ENCODE assay signal across 16 mouse cellular contexts in the genomic region with DNA sequence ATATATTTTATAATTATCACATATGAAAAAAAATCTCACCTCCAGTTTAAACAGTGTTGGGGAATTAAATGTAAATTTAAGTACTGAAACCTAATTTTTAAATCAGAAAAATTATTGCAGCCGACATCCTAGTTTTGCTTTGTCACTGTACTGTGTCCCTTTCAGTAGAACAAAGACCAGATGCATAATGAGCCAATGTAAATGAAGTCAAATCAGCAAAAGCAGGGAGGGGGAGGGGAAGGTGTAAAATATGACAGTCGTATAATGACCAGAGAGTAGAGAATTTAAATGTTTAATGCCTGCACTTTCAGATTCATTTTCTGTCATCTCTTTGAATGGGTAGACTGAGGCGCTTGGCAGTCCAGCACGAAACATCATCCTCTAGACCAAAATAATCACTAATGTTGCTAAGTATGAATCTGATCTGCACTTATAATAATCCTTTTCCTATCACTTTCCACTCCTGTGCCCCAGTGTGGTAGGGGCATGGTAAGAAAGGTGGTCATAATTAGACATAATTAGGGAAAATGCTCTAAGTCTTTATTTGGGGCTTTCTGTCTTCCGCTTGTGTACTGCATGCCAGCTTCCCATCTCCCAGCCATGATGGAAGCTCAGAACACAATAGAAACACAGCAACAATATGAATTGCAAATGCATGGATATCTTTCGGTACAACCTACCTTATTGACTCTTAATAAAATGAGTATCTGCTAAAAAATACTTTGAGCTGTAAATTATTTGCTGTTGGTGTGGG.
DNase-seq lines count a peak whose midpoint lies in the region; ATAC-seq and TF ChIP-seq lines count a peak whose summit lies in the region.
"Had no signal": no experiment of that assay in that cellular context is flagged by ENCODE, and none has a peak within 500 bp of the region (broad histone marks: within the 10 kb centered on the region; RNA-seq: fewer than 3 reads in every experiment).

No protein-coding gene starts in this region.

- H3K9ac ChIP-seq in midbrain, embryonic 11.5 days (ENCODE audit: low read length): no peak overlapping the region
- peak overlapping the region; percentile 8; the same call in 1 of the 2 replicates for H3K9ac ChIP-seq in forebrain, embryonic 13.5 days
- peak overlapping the region; percentile 1; the same call in 1 of the 2 replicates for H3K9ac ChIP-seq in hindbrain, embryonic 16.5 days (ENCODE audit: low read depth, low read length)
- H3K9ac ChIP-seq in neural tube, embryonic 15.5 days (replicated peaks): no peak overlapping the region

- 72% methylated on average over 6 of the region's 6 CpGs for WGBS in midbrain, embryonic 11.5 days
- WGBS in midbrain, embryonic 10.5 days: 86% methylated on average over 6 of the region's 6 CpGs
- 40% methylated on average over 6 of the region's 6 CpGs for WGBS in forebrain, embryonic 13.5 days
- 35% methylated on average over 6 of the region's 6 CpGs for WGBS in hindbrain, embryonic 16.5 days
- WGBS in neural tube, embryonic 15.5 days: 32% methylated on average over 6 of the region's 6 CpGs
- 86% methylated on average over 6 of the region's 6 CpGs for WGBS in lung, adult 2 months

- H3K9me3 ChIP-seq in midbrain, embryonic 11.5 days (ENCODE audit: control insufficient read depth, low read length): no peaks in the 10 kb centered on the region
- H3K9me3 ChIP-seq in midbrain, embryonic 10.5 days (replicated peaks): no peaks in the 10 kb centered on the region
- no peaks in the 10 kb centered on the region for H3K9me3 ChIP-seq in forebrain, embryonic 13.5 days (replicated peaks)
- no peaks in the 10 kb centered on the region for H3K9me3 ChIP-seq in hindbrain, embryonic 16.5 days (ENCODE audit: control insufficient read depth, low read length)
- H3K9me3 ChIP-seq in neural tube, embryonic 15.5 days (replicated peaks): no peaks in the 10 kb centered on the region
- H3K9me3 ChIP-seq: heart, embryonic 10.5 days; limb, embryonic 10.5 days had no signal

- H3K4me3 ChIP-seq in midbrain, embryonic 11.5 days (ENCODE audit: low read depth, low read length): no peak overlapping the region
- H3K4me3 ChIP-seq in midbrain, embryonic 10.5 days: no peak overlapping the region
- H3K4me3 ChIP-seq in forebrain, embryonic 13.5 days: no peak overlapping the region
- no peak overlapping the region for H3K4me3 ChIP-seq in hindbrain, embryonic 16.5 days (ENCODE audit: low read length)
- no peak overlapping the region for H3K4me3 ChIP-seq in neural tube, embryonic 15.5 days (replicated peaks)
- no peak overlapping the region for H3K4me3 ChIP-seq in lung, adult 2 months (replicated peaks; ENCODE audit: extremely low read depth, low read depth, low read length)
- H3K4me3 ChIP-seq: heart, embryonic 10.5 days; limb, embryonic 10.5 days had no signal

- no peak for TF ChIP-seq POLR2A in lung, adult 2 months (IDR thresholded peaks at IDR 0.05; ENCODE audit: borderline replicate concordance, extremely low read depth, low read depth, low read length)

- H3K27ac ChIP-seq in midbrain, embryonic 11.5 days (ENCODE audit: low read depth, low read length): no peak overlapping the region
- H3K27ac ChIP-seq in midbrain, embryonic 10.5 days (replicated peaks): no peak overlapping the region; the same call in 1 of the 2 replicates
- peak overlapping the region; percentile 84 for H3K27ac ChIP-seq in forebrain, embryonic 13.5 days
- peak overlapping the region; percentile 73 for H3K27ac ChIP-seq in hindbrain, embryonic 16.5 days (ENCODE audit: low read depth, low read length)
- H3K27ac ChIP-seq in neural tube, embryonic 15.5 days (replicated peaks): peak overlapping the region; percentile 79
- H3K27ac ChIP-seq: heart, embryonic 10.5 days; limb, embryonic 10.5 days had no signal

- H3K27me3 ChIP-seq in midbrain, embryonic 11.5 days (ENCODE audit: control insufficient read depth, insufficient read depth, low read length): no peaks in the 10 kb centered on the region
- H3K27me3 ChIP-seq in midbrain, embryonic 10.5 days (ENCODE audit: low read depth, poor library complexity, severe bottlenecking): no peaks in the 10 kb centered on the region
- H3K27me3 ChIP-seq in forebrain, embryonic 13.5 days: no peaks in the 10 kb centered on the region
- H3K27me3 ChIP-seq in hindbrain, embryonic 16.5 days (replicated peaks; ENCODE audit: control insufficient read depth, insufficient read depth, low read length): no peaks in the 10 kb centered on the region
- H3K27me3 ChIP-seq in neural tube, embryonic 15.5 days (replicated peaks): no peaks in the 10 kb centered on the region

- H3K4me1 ChIP-seq in midbrain, embryonic 11.5 days (ENCODE audit: control insufficient read depth, insufficient read depth, low read length): peaks cover 7% of the 10 kb centered on the region; the same call in 1 of the 2 replicates
- H3K4me1 ChIP-seq in midbrain, embryonic 10.5 days: peaks cover 30% of the 10 kb centered on the region
- peaks cover 22% of the 10 kb centered on the region for H3K4me1 ChIP-seq in forebrain, embryonic 13.5 days
- H3K4me1 ChIP-seq in hindbrain, embryonic 16.5 days (ENCODE audit: control insufficient read depth, insufficient read depth, low read depth, low read length): no peaks in the 10 kb centered on the region; the same call in 1 of the 2 replicates
- H3K4me1 ChIP-seq in neural tube, embryonic 15.5 days: 0 out of 2 replicates have a peak, but pooled peaks cover 9% of the 10 kb centered on the region
- H3K4me1 ChIP-seq in lung, adult 2 months (ENCODE audit: control insufficient read depth, insufficient read depth, low read length): no peaks in the 10 kb centered on the region
- H3K4me1 ChIP-seq: heart, embryonic 10.5 days; limb, embryonic 10.5 days had no signal

- H3K4me2 ChIP-seq in midbrain, embryonic 11.5 days: no peak overlapping the region
- H3K4me2 ChIP-seq in forebrain, embryonic 13.5 days: 0 out of 2 replicates have a peak overlapping the region, but pooled peaks have one; percentile 5
- peak overlapping the region; percentile 25 for H3K4me2 ChIP-seq in hindbrain, embryonic 16.5 days (ENCODE audit: low read length)
- peak overlapping the region; percentile 26; the same call in 1 of the 2 replicates for H3K4me2 ChIP-seq in neural tube, embryonic 15.5 days

- peak; percentile 19; the same call in 1 of the 2 replicates for ATAC-seq in midbrain, embryonic 11.5 days (ENCODE audit: low FRiP score)
- peak; percentile 37; the same call in 1 of the 2 replicates for ATAC-seq in forebrain, embryonic 13.5 days
- ATAC-seq in hindbrain, embryonic 16.5 days: peak; percentile 43; the same call in 1 of the 2 replicates
- peak; percentile 46 for ATAC-seq in neural tube, embryonic 15.5 days (ENCODE audit: low FRiP score)

- peak; percentile 79 for DNase-seq in midbrain, embryonic 11.5 days (ENCODE audit: low spot score, missing footprints)
- DNase-seq in midbrain, embryonic 10.5 days (ENCODE audit: low spot score): no peak
- no peak for DNase-seq in testis, postnatal 14 days (ENCODE audit: low spot score)
- no peak for DNase-seq in lung, adult 2 months
- no peak for DNase-seq in right cerebral cortex, postnatal 36 days (ENCODE audit: low spot score in 2 of 2)
- DNase-seq: embryo, embryonic 11 days; gastrocnemius, postnatal 10 days; heart, postnatal 36 days; kidney, adult 9 months; lung, postnatal 4 days; right cerebral cortex, adult 18-20 months had no signal

- H3K36me3 ChIP-seq in midbrain, embryonic 11.5 days (ENCODE audit: control insufficient read depth, insufficient read depth, low read length): no peaks in the 10 kb centered on the region
- H3K36me3 ChIP-seq in midbrain, embryonic 10.5 days: no peaks in the 10 kb centered on the region
- H3K36me3 ChIP-seq in forebrain, embryonic 13.5 days (ENCODE audit: poor library complexity, severe bottlenecking): no peaks in the 10 kb centered on the region
- H3K36me3 ChIP-seq in hindbrain, embryonic 16.5 days (ENCODE audit: control insufficient read depth, insufficient read depth, low read length): no peaks in the 10 kb centered on the region
- H3K36me3 ChIP-seq in neural tube, embryonic 15.5 days: no peaks in the 10 kb centered on the region
- H3K36me3 ChIP-seq: heart, embryonic 10.5 days; limb, embryonic 10.5 days had no signal

- TF ChIP-seq CTCF in lung, adult 2 months (IDR thresholded peaks at IDR 0.05; ENCODE audit: insufficient read depth, low read length): no peak

Comparison
In these comparisons a context has a peak if more than half of its experiments do, and no peak if none do; other contexts are left out.
1. H3K27ac ChIP-seq: peak in forebrain, embryonic 13.5 days (single experiment), hindbrain, embryonic 16.5 days (single experiment) and neural tube, embryonic 15.5 days (single experiment); none in midbrain, embryonic 11.5 days (single experiment) and midbrain, embryonic 10.5 days (single experiment).
2. H3K9ac ChIP-seq: peak in forebrain, embryonic 13.5 days (single experiment) and hindbrain, embryonic 16.5 days (single experiment); none in midbrain, embryonic 11.5 days (single experiment) and neural tube, embryonic 15.5 days (single experiment).
3. Peak in every context shown above with its lines, with median percentiles within 50 percentile points of each other: ATAC-seq.